Mouse (Mus musculus): ENCODE results near the gene Zfhx2. TPM values are rescaled to one million over a fixed set of nuclear protein-coding genes. Genes with fewer than 3 reads are reported as not detected.

Gene Zfhx2
- total RNA-seq (2021) = 1 to 10 TPM; 2.5 to 3.3 TPM
- long read RNA-seq, experiment 1 = 0 reads
- long read RNA-seq, experiment 2, partial matches to known transcripts = 1 of 1 reads
- long read RNA-seq, experiment 2, other reads (novel, unspliced or antisense) = 0 of 1 reads

DNA sequence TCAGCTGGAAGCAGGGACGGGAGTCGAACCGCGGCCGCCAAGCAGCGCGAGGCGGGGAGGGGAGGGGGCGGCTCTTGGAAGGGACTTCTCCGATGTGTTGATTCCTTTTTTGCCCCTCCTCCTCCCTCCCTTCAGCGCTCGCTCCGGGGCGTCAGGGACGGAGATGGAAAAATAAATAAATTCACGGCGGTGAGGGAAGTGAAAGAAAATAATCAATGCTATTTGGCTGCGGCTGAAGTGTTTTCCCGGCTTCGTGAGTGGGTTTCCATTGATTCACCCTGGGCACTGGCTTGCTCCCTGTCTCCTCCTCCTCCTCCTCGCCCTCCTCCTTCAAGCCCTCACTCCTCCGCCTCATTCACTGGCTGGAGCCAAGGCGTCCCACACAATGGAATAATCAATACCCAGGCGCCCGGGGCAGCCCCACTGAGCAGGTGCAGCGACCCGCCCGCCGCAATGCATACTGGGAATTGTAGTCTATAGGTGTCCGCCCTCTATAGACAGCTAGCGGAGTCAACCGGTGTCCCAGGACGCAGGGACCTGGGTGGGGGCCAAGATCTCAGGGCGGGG, at the start of gene Zfhx2:
Gene Zfhx2 (minus strand): TSS at position 314 of the 567 bp plus-strand sequence.
- DNase-seq = peak; percentile 88
- intact Hi-C loops (cut with DNase I) = loop anchor here (5.0 to 10.0 kb wide), 2 partner anchors 227 to 840 kb away; partner anchors contain the start of genes Abhd4 and Dad1

DNA sequence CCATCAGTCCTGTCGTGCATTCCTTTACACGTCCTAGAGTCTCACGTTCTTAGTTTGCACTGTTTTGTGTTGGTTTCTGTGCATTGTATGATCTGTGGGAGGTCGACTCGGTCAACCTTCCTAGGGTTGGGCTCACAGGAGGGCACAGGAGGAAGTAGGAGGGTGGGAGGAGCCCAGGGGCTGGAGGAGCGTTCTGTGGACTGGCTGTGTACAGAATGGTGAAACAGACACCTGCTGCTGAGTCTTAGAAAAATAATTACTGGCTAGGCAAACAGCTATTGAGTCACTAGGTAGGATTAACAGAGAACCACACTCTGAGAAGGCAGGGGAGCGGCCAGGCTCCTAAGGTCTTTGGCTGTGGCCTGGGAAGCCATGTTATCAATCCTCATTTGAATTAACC, 47.2 kb upstream of the Zfhx2 start:
- no peak for DNase-seq
- intact Hi-C loops (cut with DNase I) = no loop called here

DNA sequence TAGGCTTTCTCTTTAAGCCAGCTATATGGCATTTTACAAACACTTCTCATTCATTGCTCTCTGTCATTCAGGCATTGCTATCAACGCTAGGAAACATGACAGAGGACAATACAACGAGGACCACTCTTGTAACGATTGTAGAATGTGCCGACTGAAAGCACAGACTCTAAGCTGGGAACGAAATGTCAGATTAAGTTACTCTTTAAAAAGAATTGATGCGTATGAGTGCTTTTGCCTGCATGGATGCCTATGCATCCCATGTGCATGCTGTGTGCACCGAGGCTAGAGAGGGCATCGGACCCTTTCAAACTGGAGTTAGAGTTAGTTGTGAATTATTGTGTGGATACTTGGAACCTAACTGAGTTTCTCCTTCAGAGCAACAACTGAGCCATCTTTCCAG, 43.6 kb upstream of the Zfhx2 start:
- no peak for DNase-seq
- intact Hi-C loops (cut with DNase I) = no loop called here

DNA sequence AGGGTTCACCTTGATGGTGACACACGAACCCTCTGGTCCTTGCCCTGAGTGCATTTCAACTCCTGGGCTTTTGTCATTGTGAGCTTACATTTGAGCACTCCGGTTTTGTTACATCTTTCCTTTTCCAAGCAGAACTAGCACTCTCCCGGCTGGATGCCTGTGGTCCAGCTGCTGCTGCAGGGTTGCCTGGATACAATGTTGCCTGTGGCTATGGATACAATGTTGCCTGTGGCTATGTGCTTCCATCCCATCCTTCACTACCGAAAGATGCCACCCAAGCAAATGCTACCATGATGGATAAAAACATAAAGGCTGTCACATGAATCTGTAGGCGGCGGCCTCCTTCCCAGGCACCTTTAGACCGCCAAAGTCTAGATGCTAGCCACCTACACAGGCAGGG, 34.4 kb upstream of the Zfhx2 start:
- intact Hi-C loops (cut with DNase I) = no loop called here
- no peak for DNase-seq

DNA sequence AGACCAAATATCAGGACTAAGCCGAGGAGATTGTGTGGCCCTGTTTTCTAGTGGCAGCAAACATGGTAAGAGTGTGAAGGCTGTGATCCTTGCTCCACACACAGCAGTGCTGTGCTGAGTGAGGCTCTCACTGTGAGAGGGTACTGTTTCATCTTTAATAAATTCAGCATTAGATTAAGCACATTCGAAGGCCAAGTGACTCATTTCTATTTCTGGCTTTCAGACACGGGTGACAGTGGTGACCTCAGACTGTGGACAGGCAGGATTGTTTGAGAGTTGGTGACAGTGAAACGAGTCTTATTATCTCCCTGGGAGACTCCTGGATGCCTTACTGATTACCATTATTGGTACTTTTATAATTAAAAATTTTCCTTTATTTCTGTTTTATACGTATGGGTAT, 33.6 kb upstream of the Zfhx2 start:
- no peak for DNase-seq
- intact Hi-C loops (cut with DNase I) = no loop called here

DNA sequence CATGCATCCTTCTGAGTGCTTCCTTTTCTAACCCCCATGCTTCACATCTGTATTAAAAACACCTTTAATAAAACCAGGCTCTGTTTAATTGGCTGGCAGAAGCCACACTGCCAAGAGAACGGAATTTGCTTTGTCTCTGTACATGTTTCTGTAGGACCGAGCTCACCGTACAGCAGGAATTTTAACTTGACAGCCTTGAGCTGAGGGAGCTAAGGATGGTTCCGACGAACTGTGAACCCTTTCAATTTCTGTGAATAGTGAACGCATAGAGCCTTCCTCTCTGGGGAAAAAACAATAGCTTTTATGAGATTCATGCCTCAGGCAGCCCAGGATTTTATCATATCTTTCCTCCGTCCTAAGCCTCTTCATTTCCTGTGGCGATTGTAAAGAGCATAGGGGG, 30.2 kb upstream of the Zfhx2 start:
- intact Hi-C loops (cut with DNase I) = loop anchor here (1.0 to 2.0 kb wide), 2 partner anchors 39 to 316 kb away; no protein-coding TSS in a partner anchor
- no peak for DNase-seq

DNA sequence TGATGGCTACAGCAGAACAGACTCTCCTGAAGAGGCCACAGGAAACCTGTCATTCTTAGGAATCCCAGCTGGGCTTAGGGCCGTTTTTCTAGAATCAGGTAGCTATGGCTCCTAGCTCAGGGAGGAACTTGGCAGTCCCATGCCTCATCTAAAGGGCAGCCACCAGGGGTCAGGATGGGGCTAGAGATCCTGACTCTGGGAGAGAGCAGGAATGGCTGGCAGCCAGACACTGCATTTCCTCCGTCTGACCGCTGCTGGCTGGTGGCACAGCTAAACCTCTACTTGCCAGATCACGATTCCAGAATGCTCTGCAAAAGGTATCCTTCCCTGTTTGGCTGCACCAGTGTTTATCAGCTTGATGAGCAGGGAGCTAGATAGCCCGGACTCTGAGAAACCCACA, 29.8 kb upstream of the Zfhx2 start:
- peak; percentile 83 to 86 for DNase-seq
- intact Hi-C loops (cut with DNase I) = loop anchor here (1.0 to 2.0 kb wide), 2 partner anchors 39 to 317 kb away; no protein-coding TSS in a partner anchor

DNA sequence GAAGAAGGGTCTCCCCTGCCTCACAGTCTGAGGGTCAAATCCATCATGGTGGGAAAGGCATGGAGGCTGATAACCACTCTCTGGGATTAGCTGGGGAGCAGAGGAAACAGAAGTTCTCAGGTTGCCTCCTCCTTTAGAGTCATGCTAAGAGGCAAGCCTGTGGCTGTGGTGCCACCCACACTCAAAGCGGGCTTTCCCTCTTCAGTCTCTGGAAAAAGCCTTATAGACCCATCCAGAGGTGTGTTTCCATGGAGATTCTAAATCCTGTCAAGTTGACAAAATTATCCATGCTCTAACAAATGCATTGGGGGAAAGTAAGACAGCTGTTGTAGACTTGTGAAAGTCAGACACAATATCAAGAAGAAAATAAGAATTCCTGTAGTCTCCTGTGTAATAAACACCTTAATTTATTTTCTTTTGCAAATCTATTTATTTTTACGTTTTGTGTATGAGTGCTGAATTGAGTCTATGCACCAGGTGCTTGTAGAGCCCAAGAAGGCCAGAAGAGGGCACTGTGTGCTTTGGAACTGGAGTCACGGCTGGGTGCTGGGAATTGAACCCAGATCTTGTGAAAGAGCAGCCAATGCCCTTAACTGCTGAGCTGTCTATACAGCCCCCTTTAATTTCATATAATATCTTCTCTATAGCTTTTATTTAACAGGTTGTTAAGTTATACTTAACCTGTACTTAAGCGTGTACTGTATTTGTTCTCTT, 27.5 kb upstream of the Zfhx2 start:
- intact Hi-C loops (cut with DNase I) = loop anchor here (10.0 kb wide), 1 partner anchor 415 kb away; no protein-coding TSS in a partner anchor
- no peak for DNase-seq

DNA sequence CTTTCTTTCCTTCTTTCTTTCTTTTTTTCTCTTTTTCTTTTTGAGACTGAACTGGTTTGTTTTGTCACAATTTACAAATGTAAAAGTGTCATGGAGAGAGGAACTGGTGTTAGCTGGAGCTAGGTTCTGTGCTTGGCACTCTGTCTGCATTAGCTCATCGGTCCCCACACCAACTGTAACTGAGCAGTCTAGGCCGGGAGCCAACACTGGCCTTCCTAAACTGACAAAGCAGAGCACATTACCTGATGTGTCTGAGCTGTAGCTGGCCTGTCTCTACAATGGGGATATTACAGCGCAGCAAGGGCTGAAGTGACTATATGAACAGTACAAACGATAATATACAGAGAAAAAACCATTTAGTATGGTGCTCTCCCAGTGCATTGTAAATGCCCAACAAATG, 26.7 kb upstream of the Zfhx2 start:
- intact Hi-C loops (cut with DNase I) = loop anchor here (10.0 kb wide), 1 partner anchor 416 kb away; no protein-coding TSS in a partner anchor
- no peak for DNase-seq

DNA sequence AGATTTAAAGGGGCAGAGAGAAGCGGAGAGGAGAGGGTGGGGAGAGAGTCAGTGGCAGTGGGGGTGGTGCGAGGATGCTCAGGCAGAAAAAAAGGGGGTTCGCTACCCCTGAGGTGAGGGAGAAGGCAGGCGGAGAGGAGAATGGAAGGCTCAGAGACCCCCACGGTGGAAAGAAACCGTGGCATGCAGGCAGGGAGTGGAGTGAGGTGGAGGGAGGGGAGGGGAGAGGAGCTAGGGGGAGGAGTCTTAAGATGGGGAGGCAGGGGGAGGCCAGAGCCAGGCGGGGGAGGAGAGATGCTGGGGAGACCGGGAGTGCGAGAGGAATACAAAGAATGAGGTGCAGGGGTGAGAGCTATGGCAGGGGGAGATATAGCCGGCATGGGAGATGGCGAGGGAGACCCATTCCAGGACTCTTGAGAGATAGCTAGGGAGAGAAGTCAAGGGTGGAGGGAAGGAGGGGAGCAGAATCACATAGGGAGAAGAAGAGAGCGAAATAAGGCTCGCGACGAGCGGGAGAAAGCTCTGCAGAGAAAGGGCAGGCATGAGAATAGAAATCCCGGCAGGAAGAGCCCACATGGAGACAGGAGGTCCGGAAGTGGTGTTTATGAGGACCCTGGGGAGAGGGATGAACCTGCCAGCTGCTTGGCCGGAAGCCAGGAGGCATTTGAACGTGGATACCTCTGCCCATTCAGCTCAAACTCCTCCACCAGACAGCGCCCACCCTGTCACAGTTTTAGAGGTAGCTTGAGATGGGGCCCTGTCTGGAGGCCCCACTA, 24.5 kb upstream of the Zfhx2 start, which contains the start of gene Jph4:
Gene Jph4 (minus strand): TSS at position 511 of the 776 bp plus-strand sequence.
- no peak for DNase-seq

DNA sequence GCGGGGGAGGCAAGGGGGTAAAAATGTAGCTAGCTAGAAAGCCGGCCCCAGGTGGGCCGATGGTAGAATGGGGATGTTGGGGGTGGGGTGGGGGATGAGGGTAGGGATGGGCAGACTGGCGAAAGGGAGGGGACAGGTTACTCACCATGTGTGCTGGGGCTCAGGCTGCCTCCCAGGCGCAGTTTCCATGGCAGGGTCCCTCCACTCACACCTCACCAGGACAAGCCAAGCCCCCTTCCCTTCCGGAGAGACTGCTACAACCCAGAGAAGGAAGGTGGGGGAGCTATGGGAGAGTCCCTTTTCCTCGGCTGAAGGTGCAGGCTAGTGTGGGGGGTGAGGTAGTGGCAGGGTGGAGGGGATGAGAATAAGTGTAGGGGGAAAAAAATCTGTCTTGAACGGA, 23.7 kb upstream of the Zfhx2 start:
- intact Hi-C loops (cut with DNase I) = loop anchor here (10.0 kb wide), 1 partner anchor 419 kb away; no protein-coding TSS in a partner anchor
- no peak for DNase-seq

More for the DNA sequence above, 24.5 kb upstream of the Zfhx2 start, which contains the start of gene Jph4:
- intact Hi-C loops (cut with DNase I) = loop anchor here (10.0 kb wide), 1 partner anchor 418 kb away; no protein-coding TSS in a partner anchor

DNA sequence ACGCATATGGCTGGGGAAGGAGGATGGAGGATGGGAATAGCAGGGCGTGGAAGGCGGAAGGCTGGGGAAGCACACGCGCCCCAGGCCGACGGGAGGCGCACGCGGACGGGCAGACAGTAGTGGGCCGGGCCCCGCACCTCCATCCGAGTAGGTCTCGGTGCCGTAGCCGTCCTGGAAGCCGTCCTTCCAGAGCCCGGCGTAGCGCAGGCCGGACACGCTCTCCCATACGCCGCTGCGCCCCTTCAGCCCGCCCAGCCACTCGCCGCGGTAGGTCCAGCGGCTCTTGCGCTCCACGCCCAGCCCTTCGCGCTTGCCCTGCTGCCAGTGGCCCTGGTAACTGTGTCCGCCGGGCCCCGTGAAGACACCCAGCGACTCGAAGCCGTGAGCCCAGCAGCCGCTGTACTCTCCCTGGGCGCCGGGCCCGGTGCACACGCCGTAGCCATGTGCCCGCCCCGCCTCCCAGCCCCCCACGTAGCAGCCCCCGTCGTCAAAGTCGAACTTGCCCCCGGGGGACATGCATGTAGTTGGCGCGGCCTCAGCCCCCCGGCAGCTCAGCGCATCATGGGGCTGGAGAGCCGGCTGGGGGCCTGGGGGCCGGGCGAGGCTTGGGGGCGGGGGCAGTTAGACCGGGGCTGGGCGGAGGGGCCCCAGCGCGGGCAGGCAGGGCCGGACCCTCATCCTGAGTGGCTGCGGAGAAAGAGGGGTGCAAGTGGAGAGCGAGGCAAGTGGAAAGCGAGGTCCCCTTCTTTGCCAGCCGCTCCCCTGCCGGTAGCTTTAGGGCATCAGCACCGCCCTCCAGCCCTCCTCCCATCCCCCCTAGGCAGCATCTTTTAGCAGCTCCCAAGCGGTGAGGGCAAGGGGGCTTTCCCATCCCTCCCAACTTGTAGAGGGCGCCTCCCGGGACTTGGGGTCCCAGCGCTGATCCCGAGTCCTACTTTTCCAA, 22.9 kb upstream of the Zfhx2 start:
- intact Hi-C loops (cut with DNase I) = loop anchor here (10.0 kb wide), 1 partner anchor 420 kb away; no protein-coding TSS in a partner anchor
- peak; percentile 57 to 68 for DNase-seq

DNA sequence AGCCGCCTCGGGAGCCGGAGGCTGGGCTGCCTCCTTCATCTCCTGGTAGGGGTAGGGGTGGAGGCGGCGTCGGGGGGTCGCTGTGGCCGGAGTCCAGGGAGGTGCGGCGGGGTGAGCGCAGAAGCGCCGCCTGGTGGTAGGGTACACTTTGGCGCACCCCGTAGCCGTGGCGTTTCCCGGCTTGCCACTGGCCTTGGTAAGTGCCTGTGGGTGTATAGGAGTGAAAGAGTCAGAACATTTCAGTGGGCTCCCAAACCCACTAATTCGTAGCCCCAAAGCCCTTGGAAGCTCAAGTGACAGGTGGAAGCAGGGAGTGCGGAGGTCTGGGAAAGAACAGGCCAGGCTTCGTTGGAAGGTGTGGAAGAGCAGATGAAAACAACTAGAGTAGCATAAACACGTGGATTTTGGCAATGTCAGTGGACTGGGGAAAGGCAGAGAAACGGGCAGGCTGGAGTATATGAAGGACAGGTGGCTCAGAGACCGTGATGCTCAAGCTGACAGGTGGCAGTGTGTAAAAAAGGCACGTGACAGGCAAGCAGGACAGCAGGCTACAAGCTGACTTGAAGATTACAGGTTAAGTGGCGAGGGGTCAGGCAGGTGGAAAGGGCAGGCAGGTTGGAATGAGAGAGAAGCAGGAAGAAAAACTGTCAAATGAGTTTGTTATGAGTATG, 22.0 kb upstream of the Zfhx2 start:
- intact Hi-C loops (cut with DNase I) = loop anchor here (10.0 kb wide), 1 partner anchor 421 kb away; no protein-coding TSS in a partner anchor
- no peak for DNase-seq

DNA sequence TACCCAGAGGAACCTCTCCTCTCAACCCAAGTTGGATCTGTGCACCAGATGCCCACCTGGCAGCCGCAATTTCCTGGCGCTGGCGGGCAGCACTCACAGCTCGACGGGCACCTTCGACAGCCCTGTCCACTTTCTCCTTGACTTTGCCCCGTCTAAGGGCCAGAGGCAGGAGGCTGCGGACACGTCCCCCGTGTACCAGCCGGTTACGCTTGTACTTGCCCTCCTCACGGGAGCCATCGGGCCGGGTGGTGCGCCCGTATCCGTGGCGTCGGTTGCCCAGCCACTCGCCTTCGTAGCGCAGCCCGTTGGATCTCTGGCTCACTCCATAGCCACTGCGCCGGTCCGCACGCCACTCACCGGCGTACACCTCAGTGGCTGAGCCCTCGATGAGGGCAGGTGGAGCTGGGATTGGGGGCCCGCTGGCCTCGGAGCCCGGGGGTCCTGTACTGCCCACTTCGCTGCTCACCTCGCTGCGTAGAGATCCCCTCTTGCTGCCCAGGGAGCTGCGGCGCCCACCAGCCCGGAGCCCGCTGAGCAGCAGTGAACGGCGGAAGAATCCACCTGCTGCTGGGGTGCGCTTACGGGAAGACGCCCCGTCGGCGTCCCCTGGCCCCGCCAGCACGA, 21.3 kb upstream of the Zfhx2 start:
- intact Hi-C loops (cut with DNase I) = loop anchor here (10.0 kb wide), 1 partner anchor 421 kb away; no protein-coding TSS in a partner anchor
- no peak for DNase-seq

DNA sequence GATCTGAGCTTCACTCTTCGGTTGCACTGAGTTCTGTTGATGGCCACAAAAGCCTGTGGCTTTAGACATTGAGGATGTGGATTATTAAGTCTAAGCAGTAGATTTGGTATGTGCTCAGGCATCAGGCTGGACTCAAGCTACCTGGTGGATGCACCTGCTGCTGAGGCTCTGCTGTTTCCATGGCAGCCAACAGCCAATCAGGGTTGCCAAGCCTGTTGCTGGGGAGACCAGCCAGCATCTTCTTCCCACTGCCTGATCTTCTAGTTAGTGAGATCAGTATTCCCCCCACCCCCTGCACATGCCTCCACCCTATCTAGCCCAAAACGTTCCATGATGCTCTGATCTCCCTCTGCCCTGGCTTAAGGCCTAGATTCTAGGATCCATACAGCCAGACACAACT, 19.6 kb upstream of the Zfhx2 start:
- intact Hi-C loops (cut with DNase I) = loop anchor here (10.0 kb wide), 1 partner anchor 423 kb away; no protein-coding TSS in a partner anchor
- DNase-seq = no peak

DNA sequence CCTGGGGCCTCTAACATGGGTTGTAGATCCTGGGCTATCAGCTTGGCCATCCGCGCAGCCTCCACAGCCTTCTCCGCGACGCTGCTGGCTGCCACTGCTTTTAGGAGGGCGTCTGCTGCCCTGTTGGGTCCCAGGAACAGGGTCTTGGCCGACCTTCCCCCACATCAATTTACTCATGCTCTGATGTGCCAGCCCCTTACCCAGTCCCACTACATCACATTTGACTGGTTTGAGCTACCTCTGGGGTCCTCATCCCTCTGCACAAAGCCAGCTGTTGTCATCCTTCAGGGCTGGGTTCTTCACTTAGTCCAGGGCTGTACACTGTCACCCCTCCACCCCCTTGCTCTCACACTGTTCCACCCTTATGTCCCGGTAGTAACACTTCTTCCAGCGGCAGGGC, 18.0 kb upstream of the Zfhx2 start:
- intact Hi-C loops (cut with DNase I) = loop anchor here (10.0 kb wide), 1 partner anchor 425 kb away; no protein-coding TSS in a partner anchor
- DNase-seq = no peak

DNA sequence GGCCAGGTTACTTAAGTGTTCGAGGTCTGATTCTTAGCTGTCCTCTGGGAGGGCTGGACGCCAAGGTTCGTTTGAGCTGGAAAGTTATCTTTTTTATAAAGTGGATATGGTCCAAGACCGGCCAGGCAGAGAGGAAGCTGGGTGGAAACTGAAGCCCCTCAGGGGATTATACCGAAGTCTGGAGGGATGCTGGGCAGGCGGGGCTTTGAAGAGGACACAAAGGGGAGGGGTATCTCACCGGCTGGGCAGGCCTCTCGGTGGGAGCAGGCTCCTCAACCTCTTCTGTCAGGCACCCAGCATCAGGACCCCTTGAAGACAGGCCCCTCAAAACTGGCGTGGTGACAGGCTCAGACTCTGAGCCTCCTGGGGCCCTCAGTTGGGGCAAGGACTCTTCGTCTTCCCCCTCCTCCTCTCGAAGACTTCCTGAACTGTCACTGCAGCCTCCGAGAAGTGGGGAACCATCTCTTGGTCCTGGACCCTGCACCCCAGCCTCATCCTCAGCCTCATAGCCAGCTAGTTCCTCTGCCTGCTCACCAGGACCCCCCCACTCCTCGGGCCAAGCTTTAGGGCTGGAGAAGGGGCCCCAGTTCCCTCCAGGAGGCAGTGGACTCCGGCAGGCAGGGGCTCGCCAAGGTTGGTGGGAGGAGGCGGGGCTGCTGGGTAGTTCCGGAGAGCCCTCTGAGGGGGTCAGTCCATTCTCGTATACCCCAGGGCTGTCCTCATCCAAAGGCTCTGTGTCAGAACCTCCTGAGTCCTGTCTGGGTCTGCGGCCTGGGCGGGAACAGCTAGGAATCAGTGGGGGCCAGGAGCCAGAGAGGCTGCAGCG, 17.1 kb upstream of the Zfhx2 start:
- no peak for DNase-seq

More for the DNA sequence above, 17.1 kb upstream of the Zfhx2 start:
- intact Hi-C loops (cut with DNase I) = no loop called here

All from heart, postnatal 14 days (tissue).